Mouse (Mus musculus): Measurements from ENCODE around the gene Sctr.

DNA sequence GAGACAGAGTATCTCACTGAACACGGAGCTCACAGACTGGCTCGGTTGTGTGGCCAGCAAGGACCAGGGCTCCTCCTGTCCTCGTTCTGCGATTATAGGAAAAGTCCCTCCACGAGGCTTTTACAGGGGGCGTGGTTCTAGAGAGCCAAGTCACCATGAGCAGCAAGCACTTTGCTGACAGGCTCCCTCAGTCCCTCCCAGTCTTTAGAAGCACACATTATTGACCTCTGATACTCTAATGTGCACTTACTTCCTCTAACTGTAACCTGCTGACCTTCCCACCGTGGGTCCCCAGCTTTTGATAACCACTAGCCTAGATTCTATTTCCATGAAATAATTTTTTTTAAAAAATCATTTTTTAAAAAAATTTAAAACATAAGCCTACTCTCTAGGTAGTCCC, 46.8 kb upstream of the Sctr start:
- no peak for TF ChIP-seq POLR2AphosphoS2 (IDR thresholded peaks at IDR 0.05; ENCODE audit: insufficient read length, low read depth)
- no peak for TF ChIP-seq POLR2A (IDR thresholded peaks at IDR 0.05; ENCODE audit: insufficient read length, low read depth)
- TF ChIP-seq USF1 (IDR thresholded peaks at IDR 0.05; ENCODE audit: low read depth) = no peak
- no peak for TF ChIP-seq TCF3 (IDR thresholded peaks at IDR 0.05; ENCODE audit: insufficient read length, low read depth)
- no peak for TF ChIP-seq TCF12 (IDR thresholded peaks at IDR 0.05; ENCODE audit: insufficient read depth, poor library complexity, severe bottlenecking)
- no peak for TF ChIP-seq MYOG (IDR thresholded peaks at IDR 0.05; ENCODE audit: control insufficient read depth in 1 of 3, insufficient read depth in 1 of 3, insufficient read length in 2 of 3, low read depth in 2 of 3)
- TF ChIP-seq MYOD1 (IDR thresholded peaks at IDR 0.05; ENCODE audit: control insufficient read depth in 1 of 3, insufficient read length in 2 of 3, low read depth in 2 of 3) = no peak
- TF ChIP-seq MAX (IDR thresholded peaks at IDR 0.05; ENCODE audit: low read depth) = no peak

Measured in myocyte (in vitro differentiated cells).